Mouse (Mus musculus) G1E (cell line): ENCODE data around the gene Sbk1. TPM values are rescaled to one million over a fixed set of nuclear protein-coding genes. Genes with fewer than 3 reads are reported as not detected.
"Not testable (repeated sequence)": the region's sequence is repeated elsewhere in the genome, so short reads cannot be mapped to it uniquely, and the experiment has no call there.

Source experiments
- ATAC-seq: 2 replicates; pipeline ENCODE4 v1.8.0; 2016; ENCODE audit warnings: mild to moderate bottlenecking; ENCODE audit not compliant: insufficient number of reproducible peaks, poor library complexity, low FRiP score, severe bottlenecking; ENCODE audit errors: extremely low read depth
- DNase-seq: peaks from one replicate; pipeline ENCODE4 v3.0.0; 2012; ENCODE audit warnings: low spot score
- H3K27me3 ChIP-seq: 2 replicates; pipeline ENCODE4 v1.6.1; 2012; ENCODE audit warnings: mild to moderate bottlenecking, low read length, inconsistent platforms; ENCODE audit not compliant: insufficient read depth
- H3K36me3 ChIP-seq: replicated peaks from 2 replicates; pipeline ENCODE3; 2012; ENCODE audit warnings: mild to moderate bottlenecking, inconsistent platforms
- H3K4me1 ChIP-seq: 2 replicates; pipeline ENCODE4 v1.6.1; 2012; ENCODE audit warnings: low read depth, low read length, inconsistent platforms, mixed read lengths; ENCODE audit not compliant: insufficient read depth
- H3K4me3 ChIP-seq: 2 replicates; pipeline ENCODE4 v1.5.1; 2012; ENCODE audit warnings: low read depth, mild to moderate bottlenecking, inconsistent platforms, low read length, moderate library complexity, mixed read lengths
- H3K9me3 ChIP-seq: replicated peaks from 2 replicates; pipeline ENCODE4 v1.6.1; 2012; ENCODE audit warnings: inconsistent platforms
- CTCF ChIP-seq: IDR thresholded peaks from 2 replicates; pipeline ENCODE4 v1.5.1; 2012; ENCODE audit warnings: low read depth, low read length, inconsistent platforms, mixed read lengths
- GATA1 ChIP-seq: IDR thresholded peaks from 2 replicates; pipeline ENCODE4 v1.6.1; 2012; ENCODE audit warnings: borderline replicate concordance, low read length, inconsistent platforms, mixed read lengths
- GATA2 ChIP-seq: IDR thresholded peaks from 2 replicates; pipeline ENCODE4 v1.6.1; 2012; ENCODE audit warnings: low read depth, low read length, inconsistent platforms, borderline replicate concordance
- POLR2AphosphoS5 ChIP-seq: IDR thresholded peaks from 2 replicates; pipeline ENCODE4 v1.6.1; 2012; ENCODE audit warnings: low read depth, low read length, inconsistent platforms; ENCODE audit not compliant: insufficient replicate concordance
- TAL1 ChIP-seq: conservative IDR thresholded peaks from 2 replicates; pipeline ENCODE4 v1.6.1; 2012; ENCODE audit warnings: low read depth, low read length, inconsistent platforms, mixed read lengths
- polyA plus RNA-seq: library from polyadenylated mRNA; stranded (reverse); fragments of >175 nt; gene quantifications from 2 replicates; pipeline ENCODE4 v1.2.3, GENCODE M21; 2012
- total RNA-seq, 2 experiments: library from RNA; stranded (forward) in 1 of 2; stranded (reverse) in 1 of 2; fragments of 200-1000 nt in 1 of 2; fragments of >200 nt in 1 of 2; fragmentation: Nextera tagmentation in 1 of 2; gene quantifications; 2 replicates each; pipeline ENCODE4 v1.2.3; 2014 to 2017

Sbk1 gene
- total and polyA plus RNA-seq, 3 experiments, result 0.31 to 0.33 TPM; not detected in 1

DNA sequence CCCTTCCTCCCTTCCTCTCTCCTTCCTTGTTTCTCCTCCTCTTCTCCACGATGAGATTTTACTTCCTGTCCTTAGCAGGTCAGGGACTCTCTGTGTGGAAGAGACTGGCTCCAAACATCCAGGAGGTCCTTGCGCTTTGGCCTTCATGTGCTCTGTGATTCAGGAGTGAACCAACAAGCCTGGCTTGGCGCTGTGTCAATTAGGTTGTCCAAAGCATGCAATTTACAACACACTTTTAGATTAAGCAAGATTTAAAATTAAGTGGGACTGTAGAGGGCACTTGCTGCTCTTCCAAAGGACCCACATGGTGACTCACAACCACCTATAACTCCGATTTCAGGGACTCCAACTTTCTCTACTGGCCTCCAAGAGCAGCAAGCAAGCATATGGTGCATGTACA is 26.4 kb downstream of the Sbk1 start:
- no peak for TF ChIP-seq GATA1
- no peak for TF ChIP-seq GATA2
- no peak for TF ChIP-seq CTCF
- no peak for TF ChIP-seq TAL1
- TF ChIP-seq POLR2AphosphoS5, result no peak
- ATAC-seq (no peak), DNase-seq (no peak)
- H3K36me3 ChIP-seq, result no peaks in the 10 kb centered on the region
- peaks cover 30% of the 10 kb centered on the region for H3K27me3 ChIP-seq
- H3K4me1 ChIP-seq, result no peaks in the 10 kb centered on the region
- no peaks in the 10 kb centered on the region for H3K9me3 ChIP-seq
- H3K4me3 ChIP-seq, result no peak overlapping the region

DNA sequence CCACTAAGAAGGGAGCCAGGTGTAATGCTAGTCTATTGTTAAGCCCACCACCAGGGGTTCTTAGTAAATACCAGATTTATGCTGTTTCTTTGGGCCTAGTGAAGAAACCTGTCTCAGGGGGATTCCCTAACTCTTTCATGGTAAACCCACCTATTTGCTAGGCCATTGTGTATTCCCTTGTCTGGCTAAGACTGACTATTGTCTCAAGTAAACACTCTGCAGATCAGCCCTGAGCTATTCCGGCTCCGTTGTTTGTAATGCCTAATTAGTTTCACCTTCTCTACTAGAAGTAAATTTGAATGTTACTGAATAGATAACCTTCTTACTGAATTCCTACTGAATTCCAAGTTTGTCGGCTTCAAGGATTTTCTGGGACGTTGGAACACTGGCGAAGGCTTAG is 29.4 kb downstream of the Sbk1 start:
- not testable (repeated sequence) for DNase-seq, H3K4me1 ChIP-seq, H3K9me3 ChIP-seq, H3K36me3 ChIP-seq, ATAC-seq, H3K4me3 ChIP-seq
- H3K27me3 ChIP-seq, result peaks cover 23% of the 10 kb centered on the region

DNA sequence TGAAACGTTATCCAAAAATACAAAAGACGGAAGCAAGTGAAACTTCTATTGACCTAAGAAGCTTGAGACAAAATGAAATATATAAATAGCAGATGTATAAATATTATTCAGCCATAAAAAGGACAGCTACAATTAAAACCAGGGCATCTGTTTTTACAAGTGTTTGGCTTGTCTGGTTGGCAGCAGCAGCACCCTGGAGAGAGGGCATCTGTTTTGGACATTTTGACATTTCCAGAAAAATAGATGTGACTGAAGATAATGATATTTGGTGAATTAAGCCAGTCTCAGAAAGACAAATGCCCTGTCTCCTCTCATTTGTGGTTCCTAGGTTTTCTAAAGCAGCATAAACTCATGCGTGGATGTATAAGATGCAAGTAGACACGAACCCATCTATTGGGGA is 39.4 kb downstream of the Sbk1 start:
- TF ChIP-seq GATA1, result no peak
- H3K4me1 ChIP-seq, result no peaks in the 10 kb centered on the region
- ATAC-seq, result no peak

GRCm38 (mm10) chr7:126313309-126313708 is 40.9 kb downstream of the Sbk1 start:
- no peak overlapping the region for H3K4me3 ChIP-seq
- no peaks in the 10 kb centered on the region for H3K9me3 ChIP-seq
- H3K36me3 ChIP-seq, result no peaks in the 10 kb centered on the region
- no peaks in the 10 kb centered on the region for H3K4me1 ChIP-seq
- ATAC-seq, result no peak
- no peak for TF ChIP-seq TAL1
- TF ChIP-seq CTCF, result no peak
- no peak for TF ChIP-seq GATA1
- no peak for TF ChIP-seq POLR2AphosphoS5
- TF ChIP-seq GATA2, result no peak
- peaks cover 29% of the 10 kb centered on the region for H3K27me3 ChIP-seq
- no peak for DNase-seq

More for the DNA sequence above, 39.4 kb downstream of the Sbk1 start:
- DNase-seq, result no peak
- H3K4me3 ChIP-seq, result no peak overlapping the region
- peaks cover 27% of the 10 kb centered on the region for H3K27me3 ChIP-seq
- H3K36me3 ChIP-seq, result no peaks in the 10 kb centered on the region
- H3K9me3 ChIP-seq, result no peaks in the 10 kb centered on the region

DNA sequence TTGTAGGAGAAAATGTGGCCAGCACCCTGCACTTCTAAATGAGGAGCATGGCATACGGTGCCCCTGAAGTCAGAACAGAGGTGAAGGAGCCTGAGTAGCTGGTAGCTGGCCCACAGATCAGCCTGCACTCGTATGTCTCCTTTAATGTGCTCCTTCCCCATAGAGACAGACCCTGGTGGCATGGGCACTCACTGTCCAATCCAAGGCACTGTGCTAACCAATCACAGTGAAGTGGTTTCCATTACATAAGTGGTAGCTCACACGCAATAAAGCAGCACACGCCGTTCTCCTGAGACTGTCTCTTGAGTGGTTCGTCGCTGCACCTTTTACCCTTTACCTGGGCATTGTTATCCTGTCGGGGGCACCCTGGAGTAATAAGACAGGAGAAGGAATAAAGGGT is 41.9 kb downstream of the Sbk1 start:
- TF ChIP-seq GATA2, result no peak
- no peak for TF ChIP-seq CTCF
- TF ChIP-seq TAL1, result no peak
- TF ChIP-seq POLR2AphosphoS5, result no peak
- no peak for TF ChIP-seq GATA1
- no peak for ATAC-seq
- H3K27me3 ChIP-seq, result peaks cover 27% of the 10 kb centered on the region
- no peaks in the 10 kb centered on the region for H3K36me3 ChIP-seq
- no peak for DNase-seq
- no peak overlapping the region for H3K4me3 ChIP-seq
- no peaks in the 10 kb centered on the region for H3K9me3 ChIP-seq
- no peaks in the 10 kb centered on the region for H3K4me1 ChIP-seq

- no peak; the same call in 1 of the 2 replicates for ATAC-seq
- Histone ChIP-seq H3K4me1 (peaks cover 5% of the 10 kb centered on the region), H3K9me3 (no peaks in the 10 kb centered on the region), H3K36me3 (no peaks in the 10 kb centered on the region), H3K27me3 (peaks cover 12% of the 10 kb centered on the region), H3K4me3 (no peak overlapping the region)
- peak; percentile 51 for DNase-seq
- TF ChIP-seq GATA1, result no peak
- peak; percentile 81 for TF ChIP-seq CTCF
These were observed 51.3 kb downstream of the Sbk1 start for GRCm38 (mm10) chr7:126323729-126324128.

GRCm38 (mm10) chr7:126324791-126325190 is 52.4 kb downstream of the Sbk1 start:
- H3K36me3 ChIP-seq, result no peaks in the 10 kb centered on the region
- no peaks in the 10 kb centered on the region for H3K9me3 ChIP-seq
- no peak for ATAC-seq
- no peak overlapping the region for H3K4me3 ChIP-seq
- no peak for DNase-seq
- TF ChIP-seq CTCF, result no peak
- no peak for TF ChIP-seq POLR2AphosphoS5
- no peak for TF ChIP-seq GATA1
- no peak for TF ChIP-seq TAL1
- no peak for TF ChIP-seq GATA2
- peaks cover 15% of the 10 kb centered on the region; the same call in 1 of the 2 replicates for H3K27me3 ChIP-seq
- H3K4me1 ChIP-seq, result peaks cover 5% of the 10 kb centered on the region

DNA sequence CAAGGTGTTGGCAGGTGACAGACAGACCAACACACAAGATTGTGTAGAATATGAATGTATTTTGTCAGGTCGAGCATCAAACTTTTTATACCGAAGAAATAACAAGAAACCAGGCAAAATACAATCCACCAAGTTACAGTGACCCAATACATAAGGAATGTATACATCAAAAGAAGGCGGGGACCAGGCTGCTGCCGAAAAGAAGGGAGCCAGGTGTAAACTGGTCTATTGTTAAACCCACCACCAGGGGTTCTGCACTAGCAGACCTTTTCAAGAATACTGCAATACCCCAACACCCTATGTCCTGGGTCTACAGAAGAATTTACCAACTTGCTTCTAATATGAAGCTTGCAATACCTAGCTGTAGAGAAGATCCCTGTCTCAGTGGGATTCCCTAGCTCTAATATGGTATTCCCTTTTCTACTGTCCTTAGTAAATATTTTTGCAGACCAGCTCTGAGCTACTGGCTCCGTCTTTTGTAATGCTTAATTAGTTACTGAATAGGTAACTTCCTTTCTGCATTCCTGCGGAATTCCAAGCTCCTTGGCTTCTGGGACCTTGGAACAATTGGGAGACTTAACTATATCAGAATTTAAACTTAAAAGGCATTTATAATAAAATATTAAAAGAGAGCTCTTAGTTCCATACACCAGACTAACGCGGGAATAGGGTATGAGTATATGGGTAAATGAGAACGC is 53.3 kb downstream of the Sbk1 start:
- not testable (repeated sequence) for H3K9me3 ChIP-seq, DNase-seq, ATAC-seq, H3K36me3 ChIP-seq, H3K4me3 ChIP-seq, H3K4me1 ChIP-seq
- H3K27me3 ChIP-seq, result peaks cover 15% of the 10 kb centered on the region; the same call in 1 of the 2 replicates

DNA sequence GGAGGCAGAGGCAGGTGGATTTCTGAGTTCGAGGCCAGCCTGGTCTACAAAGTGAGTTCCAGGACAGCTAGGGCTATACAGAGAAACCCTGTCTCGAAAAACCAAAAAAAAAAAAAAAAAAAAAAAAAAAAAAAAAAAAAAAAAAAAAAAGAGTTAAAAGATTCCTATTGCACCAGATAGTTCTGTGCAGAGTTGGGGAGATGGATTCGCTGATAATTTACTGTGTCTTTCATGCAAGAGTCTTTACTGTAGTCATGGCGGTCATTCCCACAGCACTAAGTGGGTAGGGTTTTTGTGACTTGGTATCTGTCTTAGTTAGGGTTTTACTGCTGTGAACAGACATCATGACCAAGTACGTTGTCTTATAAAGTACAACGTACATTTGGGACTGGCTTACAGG is 56.4 kb downstream of the Sbk1 start:
- H3K4me1 ChIP-seq, result not testable (repeated sequence)

More for the DNA sequence above, 56.4 kb downstream of the Sbk1 start:
- not testable (repeated sequence) for H3K4me3 ChIP-seq, DNase-seq, ATAC-seq, H3K36me3 ChIP-seq, H3K9me3 ChIP-seq
- H3K27me3 ChIP-seq, result peaks cover 20% of the 10 kb centered on the region
